Mouse (Mus musculus) gastrocnemius, postnatal 4 days (tissue): ENCODE data around the gene Adap2. TPM values are rescaled to one million over a fixed set of nuclear protein-coding genes. Genes with fewer than 3 reads are reported as not detected.
"Not testable (repeated sequence)": the region's sequence is repeated elsewhere in the genome, so short reads cannot be mapped to it uniquely, and the experiment has no call there.

Source experiments
- DNase-seq, 2 experiments: peaks; one replicate each; pipeline ENCODE4 v3.0.0; 2021 to 2022; ENCODE audit warnings: low spot score in 2 of 2, mixed read lengths in 2 of 2
- long read RNA-seq, 2 experiments: library from polyadenylated mRNA; stranded (forward); transcript quantifications; one replicate each; pipeline ENCODE4 v2.0.0; 2021
- total RNA-seq, 2 experiments: library from RNA; stranded (reverse); gene quantifications; 2 replicates each; pipeline ENCODE4 v1.2.3; 2021

Gene Adap2
- total RNA-seq, result 1 to 10 TPM; 4.6 to 6.2 TPM
- long read RNA-seq, experiment 1, partial matches to known transcripts, result 1 of 1 reads
- long read RNA-seq, experiment 1, other reads (novel, unspliced or antisense), result 0 of 1 reads
- long read RNA-seq, experiment 2, partial matches to known transcripts, result 1 of 1 reads
- long read RNA-seq, experiment 2, other reads (novel, unspliced or antisense), result 0 of 1 reads

- peak; percentile 74 to 87 for DNase-seq
These were observed at the start of gene Adap2 for GRCm38 (mm10) chr11:80153857-80154495. TSS of gene Adap2 (plus strand) at chr11:80154105.

DNA sequence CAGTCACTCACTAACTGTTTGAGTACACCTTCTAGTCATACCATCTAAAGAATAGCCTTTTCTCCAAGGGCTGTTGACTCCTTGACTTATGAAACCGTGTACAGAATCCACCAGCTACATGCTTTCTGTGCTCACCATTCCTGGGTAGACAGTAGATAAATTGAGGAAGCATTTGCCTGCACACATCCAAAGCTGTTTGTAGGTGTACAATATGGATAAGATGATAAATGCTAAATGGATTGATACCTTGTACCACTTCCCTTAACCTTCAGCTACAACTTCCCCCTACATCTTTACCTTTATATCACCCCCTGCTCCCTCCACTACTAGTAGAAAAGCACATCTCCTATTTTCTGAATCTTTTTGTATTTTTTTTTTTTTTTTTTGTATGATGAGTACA is 49.5 kb upstream of the Adap2 start:
- DNase-seq, result no peak

GRCm38 (mm10) chr11:80116411-80116810 is 37.5 kb upstream of the Adap2 start:
- no peak for DNase-seq

- DNase-seq, result no peak
These were observed 21.9 kb upstream of the Adap2 start for GRCm38 (mm10) chr11:80132050-80132449.

DNA sequence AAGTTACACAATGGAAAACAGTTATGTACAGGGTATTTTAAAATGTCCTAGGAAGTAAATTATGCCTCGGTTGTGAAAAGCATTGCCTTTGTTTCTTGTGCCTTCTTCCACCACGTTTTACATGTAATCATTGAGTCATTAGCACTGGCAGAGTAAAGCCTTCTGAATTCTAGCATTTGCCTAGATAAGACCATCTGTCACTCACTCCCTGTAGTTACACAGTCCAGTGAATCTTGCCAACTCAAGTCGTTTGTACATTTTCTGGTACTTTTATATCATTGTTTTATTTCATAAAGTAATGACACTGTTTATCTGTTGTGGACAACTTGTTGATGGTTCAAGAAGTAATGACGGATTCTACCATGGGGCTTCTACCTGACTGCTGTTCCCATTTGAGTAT is 19.2 kb upstream of the Adap2 start:
- DNase-seq, result no peak

GRCm38 (mm10) chr11:80135954-80136683 is 17.8 kb upstream of the Adap2 start:
- no peak for DNase-seq

DNA sequence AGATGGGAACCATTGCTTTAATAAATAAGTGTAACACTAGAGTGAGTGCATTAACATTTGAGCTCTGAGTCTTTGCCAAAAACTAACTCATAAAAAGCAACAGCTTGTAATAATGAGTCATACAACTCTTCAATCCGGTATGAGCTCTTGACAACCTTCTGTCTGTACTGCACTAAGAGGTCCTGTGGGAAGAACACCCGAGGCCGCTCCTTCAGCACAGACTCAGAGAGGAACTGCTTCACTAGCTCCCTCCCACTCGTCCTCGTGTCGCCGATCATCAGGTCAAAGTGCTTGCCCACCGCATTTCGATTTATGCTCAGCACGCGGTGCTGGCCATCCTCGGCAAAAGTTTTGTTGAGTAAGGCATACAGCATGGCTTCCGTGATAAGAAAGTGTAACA is 17.1 kb upstream of the Adap2 start:
- no peak for DNase-seq

GRCm38 (mm10) chr11:80137773-80138172 is 16.1 kb upstream of the Adap2 start:
- no peak for DNase-seq

GRCm38 (mm10) chr11:80141825-80142521 is 11.9 kb upstream of the Adap2 start, which contains the start of gene Tefm:
TSS of gene Tefm (minus strand) at chr11:80142175.
- DNase-seq, result peak; percentile 74 to 81

DNA sequence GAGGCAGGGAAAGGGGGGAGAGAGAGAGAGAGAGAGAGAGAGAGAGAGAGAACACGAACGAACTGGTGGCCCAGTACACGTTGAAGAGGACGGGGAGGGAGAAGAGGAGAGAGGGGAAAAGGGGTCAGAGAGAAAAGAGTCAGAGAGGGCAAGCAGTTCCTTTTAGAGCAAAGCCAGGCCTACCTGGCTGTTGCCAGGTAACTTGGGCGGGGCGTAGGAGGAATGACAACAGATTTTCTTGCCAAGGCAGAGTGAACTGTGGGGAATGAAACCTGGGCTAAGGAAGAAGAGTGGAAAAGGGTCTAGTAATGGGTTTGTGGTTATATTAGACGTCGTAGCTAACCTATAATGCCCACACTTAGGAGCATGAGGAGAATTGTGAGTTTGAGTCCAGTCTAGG is 11.0 kb upstream of the Adap2 start:
- DNase-seq, result no peak

DNA sequence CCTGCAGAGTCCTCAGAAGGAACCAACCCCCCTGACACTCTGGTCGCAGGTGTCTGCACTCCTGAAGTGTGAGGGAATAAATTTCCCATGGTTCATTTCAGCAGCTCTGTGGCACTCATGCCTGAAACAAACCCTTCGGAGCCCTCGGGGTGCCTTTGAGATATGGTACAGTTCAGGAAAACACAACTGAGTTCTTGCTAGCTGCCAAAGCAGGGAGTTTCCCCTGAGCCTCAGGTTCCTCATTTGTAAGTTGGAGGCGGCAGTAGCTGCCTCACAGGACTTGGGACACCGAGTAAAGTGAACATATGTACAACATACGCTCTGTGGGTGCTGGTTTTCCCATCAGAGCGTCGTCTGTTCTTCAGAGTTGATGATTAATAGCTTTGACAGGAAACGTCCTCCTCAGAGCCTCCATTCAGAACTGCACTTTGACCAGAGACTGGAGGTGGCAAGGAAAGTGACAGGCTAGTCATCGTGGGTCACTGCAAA is 8.1 kb upstream of the Adap2 start:
- no peak for DNase-seq

DNA sequence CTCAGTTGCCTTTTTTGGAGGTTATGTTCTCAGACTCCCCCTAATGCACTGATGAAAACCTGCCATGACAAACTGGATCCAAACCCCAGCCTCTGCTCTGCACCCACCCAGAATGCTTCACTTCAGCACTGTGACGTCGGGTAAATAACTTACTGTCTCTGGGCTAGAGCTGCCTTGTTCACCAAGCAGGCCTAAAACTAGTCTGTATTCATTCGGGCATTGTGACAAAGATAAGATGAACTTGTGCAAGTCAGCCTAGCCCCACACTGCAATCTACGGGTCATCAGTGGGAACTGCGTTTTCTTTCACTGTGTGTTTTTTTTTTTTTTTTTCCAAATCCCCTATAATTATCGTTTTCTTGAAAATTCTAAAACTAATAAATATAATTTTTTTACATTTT is 6.2 kb upstream of the Adap2 start:
- no peak for DNase-seq

- DNase-seq, result no peak
These were observed 5.6 kb upstream of the Adap2 start for GRCm38 (mm10) chr11:80148313-80148712.

DNA sequence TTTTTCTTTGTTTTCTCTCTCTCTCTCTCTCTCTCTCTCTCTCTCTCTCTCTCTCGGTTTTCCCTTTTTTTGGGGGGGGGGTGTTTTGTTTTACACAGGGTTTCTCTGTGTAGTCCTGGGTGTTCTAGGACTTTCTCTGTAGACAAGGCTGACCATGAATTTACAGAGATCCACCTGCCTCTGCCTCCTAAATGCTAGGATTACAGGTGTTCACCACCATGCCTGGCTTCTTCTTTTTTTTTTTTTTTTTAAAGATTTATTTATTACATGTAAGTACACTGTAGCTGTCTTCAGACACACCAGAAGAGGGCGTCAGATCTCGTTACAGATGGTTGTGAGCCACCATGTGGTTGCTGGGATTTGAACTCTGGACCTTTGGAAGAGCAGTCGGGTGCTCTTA is 4.9 kb upstream of the Adap2 start:
- not testable (repeated sequence) for DNase-seq

GRCm38 (mm10) chr11:80149412-80150023 is 4.4 kb upstream of the Adap2 start:
- no peak for DNase-seq

GRCm38 (mm10) chr11:80150566-80150965 is 3.3 kb upstream of the Adap2 start:
- no peak for DNase-seq

- DNase-seq, result no peak
These were observed 2.4 kb upstream of the Adap2 start for GRCm38 (mm10) chr11:80151541-80151940.

- DNase-seq, result no peak
These were observed 1.5 kb upstream of the Adap2 start for GRCm38 (mm10) chr11:80152376-80152775.

DNA sequence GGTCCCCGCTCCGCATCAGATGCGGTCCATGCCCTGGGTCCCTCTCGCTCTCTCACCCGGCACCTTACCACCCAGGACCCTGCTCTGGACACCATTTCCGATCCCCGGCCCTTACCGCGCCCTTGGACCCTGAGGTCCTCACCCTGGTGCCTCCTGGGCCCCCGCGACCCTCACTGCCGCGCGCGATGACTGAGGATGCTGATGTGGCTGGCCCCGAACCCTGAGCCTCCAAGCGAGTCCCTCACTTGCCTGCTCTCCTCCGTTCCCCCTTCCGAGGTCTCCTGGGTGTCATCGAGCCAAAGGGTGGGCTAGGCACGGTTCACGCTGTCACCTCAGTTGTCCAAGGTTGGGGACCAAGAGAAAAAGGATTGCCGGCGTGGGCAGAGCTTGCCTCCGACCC is 596 bp downstream of the Adap2 start:
- no peak for DNase-seq

- DNase-seq, result no peak
These were observed 1.6 kb downstream of the Adap2 start for GRCm38 (mm10) chr11:80155541-80155940.

DNA sequence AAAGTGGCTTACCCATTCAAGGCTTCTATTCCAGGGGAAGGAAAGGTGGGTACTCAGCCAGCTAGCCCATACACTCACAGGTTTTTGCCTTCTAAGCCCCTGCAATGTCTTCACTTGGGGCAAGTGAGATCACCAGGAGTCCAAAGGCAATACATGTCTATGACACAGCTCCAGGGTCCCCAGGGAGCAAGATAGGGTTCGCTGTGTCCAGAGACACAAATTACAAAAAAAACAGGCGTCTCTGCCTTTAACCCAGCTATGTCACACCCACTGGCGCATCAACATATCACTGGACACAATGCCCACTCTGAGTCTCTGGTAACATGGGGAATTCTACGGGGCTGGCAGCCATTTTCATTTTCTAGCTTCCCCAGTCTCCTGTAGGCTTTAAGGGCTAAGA is 2.1 kb downstream of the Adap2 start:
- no peak for DNase-seq
